Mouse (Mus musculus): ENCODE data around the gene Zfp866. TPM values are rescaled to one million over a fixed set of nuclear protein-coding genes. Genes with fewer than 3 reads are reported as not detected.

The Zfp866 gene
- 21.2 and 23.9 TPM in 2 replicates for polyA plus RNA-seq (2015; fragmentation: Nextera tagmentation; extraction: Ambion mirVana)

GRCm38 (mm10) chr8:69790773-69791367 lies at the start of gene Zfp866, which contains the start of gene Atp13a1:
TSS of gene Zfp866 (minus strand) at chr8:69791178.
TSS of gene Atp13a1 (plus strand) at chr8:69791163.

GRCm38 (mm10) chr8:69832298-69832853 lies 41.4 kb upstream of the Zfp866 start, which contains the start of gene Pbx4:
TSS of gene Pbx4 (plus strand) at chr8:69832491.

GRCm38 (mm10) chr8:69822386-69823191 lies 31.6 kb upstream of the Zfp866 start, which contains the start of gene Lpar2:
TSS of gene Lpar2 (plus strand) at chr8:69822429.

GRCm38 (mm10) chr8:69808094-69808863 lies 17.3 kb upstream of the Zfp866 start, which contains the start of gene Gmip:
TSS of gene Gmip (plus strand) at chr8:69808679.

GRCm38 (mm10) chr8:69774503-69775148 lies 16.4 kb downstream of the Zfp866 start, which contains the start of gene Gm20422:
TSS of gene Gm20422 (minus strand) at chr8:69774886.

GRCm38 (mm10) chr8:69749544-69750454 lies 41.2 kb downstream of the Zfp866 start, which contains the start of gene Zfp963:
TSS of gene Zfp963 (minus strand) at chr8:69749970.

Other genes starting within 250 kb of the Zfp866 start
- gene Zfp868, start 165.6 kb downstream of the Zfp866 start, polyA plus RNA-seq (2015; fragmentation: Nextera tagmentation; extraction: Ambion mirVana), result 20.0 and 22.1 TPM in 2 replicates
- gene Zfp964, start 136.7 kb downstream of the Zfp866 start, polyA plus RNA-seq (2015; fragmentation: Nextera tagmentation; extraction: Ambion mirVana), result 1.4 and 1.6 TPM in 2 replicates
- gene Zfp869, start 80.5 kb downstream of the Zfp866 start, polyA plus RNA-seq (2015; fragmentation: Nextera tagmentation; extraction: Ambion mirVana), result 14.2 and 15.6 TPM in 2 replicates
- gene Zfp963, start 41.2 kb downstream of the Zfp866 start, polyA plus RNA-seq (2015; fragmentation: Nextera tagmentation; extraction: Ambion mirVana), result 4.6 and 5.6 TPM in 2 replicates
- gene Gm20422, start 16.3 kb downstream of the Zfp866 start, polyA plus RNA-seq (2015; fragmentation: Nextera tagmentation; extraction: Ambion mirVana), result 0.30 TPM in 1 of 2 replicates, not detected in the other
- 32.8 and 38.9 TPM in 2 replicates for gene Atp13a1, start within 50 bp of the Zfp866 start, polyA plus RNA-seq (2015; fragmentation: Nextera tagmentation; extraction: Ambion mirVana)
- 19.8 and 26.2 TPM in 2 replicates for gene Gmip, start 17.5 kb upstream of the Zfp866 start, polyA plus RNA-seq (2015; fragmentation: Nextera tagmentation; extraction: Ambion mirVana)
- 0.46 and 0.52 TPM in 2 replicates for gene Lpar2, start 31.3 kb upstream of the Zfp866 start, polyA plus RNA-seq (2015; fragmentation: Nextera tagmentation; extraction: Ambion mirVana)
- 90.4 and 95.0 TPM in 2 replicates for gene Pbx4, start 41.3 kb upstream of the Zfp866 start, polyA plus RNA-seq (2015; fragmentation: Nextera tagmentation; extraction: Ambion mirVana)
- gene Cilp2, start 96.5 kb upstream of the Zfp866 start, polyA plus RNA-seq (2015; fragmentation: Nextera tagmentation; extraction: Ambion mirVana), result 6.9 and 7.0 TPM in 2 replicates
- gene Tssk6, start 111.0 kb upstream of the Zfp866 start, polyA plus RNA-seq (2015; fragmentation: Nextera tagmentation; extraction: Ambion mirVana), result 5.1 and 5.5 TPM in 2 replicates
- gene Ndufa13, start 111.4 kb upstream of the Zfp866 start, polyA plus RNA-seq (2015; fragmentation: Nextera tagmentation; extraction: Ambion mirVana), result 267 and 290 TPM in 2 replicates
- 15.7 and 16.0 TPM in 2 replicates for gene Yjefn3, start 111.5 kb upstream of the Zfp866 start, polyA plus RNA-seq (2015; fragmentation: Nextera tagmentation; extraction: Ambion mirVana)
- gene Gatad2a, start 205.2 kb upstream of the Zfp866 start, polyA plus RNA-seq (2015; fragmentation: Nextera tagmentation; extraction: Ambion mirVana), result 21.7 and 22.7 TPM in 2 replicates

Data from neural tube, postnatal 0 days (tissue).